Mouse (Mus musculus) adrenal gland, adult (tissue): Measurements from ENCODE around the gene LTO1.

Source experiments
- DNase-seq, 2 experiments: peaks; one replicate each; pipeline ENCODE4 v3.0.0; 2022 to 2023; ENCODE audit warnings: low spot score in 1 of 2; ENCODE audit not compliant: inconsistent age in 2 of 2

The LTO1 gene

GRCm38 (mm10) chr7:144939344-144940002, 24.6 kb downstream of the LTO1 start, which contains the start of gene Ccnd1:
Gene Ccnd1, minus strand, starts transcription at chr7:144939925.
- DNase-seq, result peak; percentile 86 to 93

GRCm38 (mm10) chr7:144940003-144940571, 25.2 kb downstream of the LTO1 start:
- DNase-seq, result peak; percentile 58 to 85

- DNase-seq, result no peak
Measured at GRCm38 (mm10) chr7:144940585-144940984, 25.7 kb downstream of the LTO1 start.

GRCm38 (mm10) chr7:144941242-144941831, 26.4 kb downstream of the LTO1 start:
- DNase-seq, result peak; percentile 94 to 98

- DNase-seq, result peak; percentile 68 to 86
Measured at GRCm38 (mm10) chr7:144942071-144942743, 27.3 kb downstream of the LTO1 start.

- DNase-seq, result peak in 1 of 2 experiments; percentile 51
Measured at GRCm38 (mm10) chr7:144942744-144943135, 27.8 kb downstream of the LTO1 start.

GRCm38 (mm10) chr7:144943254-144943653, 28.4 kb downstream of the LTO1 start:
- DNase-seq, result peak; percentile 87 to 93

GRCm38 (mm10) chr7:144958509-144959395, 43.9 kb downstream of the LTO1 start:
- DNase-seq, result no peak

GRCm38 (mm10) chr7:144963911-144964310, 49.0 kb downstream of the LTO1 start:
- peak; percentile 50 to 75 for DNase-seq

- peak in 1 of 2 experiments; percentile 19 for DNase-seq
Measured at GRCm38 (mm10) chr7:144964316-144964715, 49.4 kb downstream of the LTO1 start.

GRCm38 (mm10) chr7:144965893-144966292, 51.0 kb downstream of the LTO1 start:
- no peak for DNase-seq

GRCm38 (mm10) chr7:144970997-144971768, 56.3 kb downstream of the LTO1 start:
- DNase-seq, result peak; percentile 81 to 92

- peak in 1 of 2 experiments; percentile 66 for DNase-seq
Measured at GRCm38 (mm10) chr7:144971769-144972168, 56.9 kb downstream of the LTO1 start.

GRCm38 (mm10) chr7:144973461-144973860, 58.6 kb downstream of the LTO1 start:
- peak in 1 of 2 experiments; percentile 34 for DNase-seq

- no peak for DNase-seq
Measured at GRCm38 (mm10) chr7:144977121-144977520, 62.2 kb downstream of the LTO1 start.

GRCm38 (mm10) chr7:144979814-144980213, 64.9 kb downstream of the LTO1 start:
- no peak for DNase-seq
